Mouse (Mus musculus) liver, adult 2 months (tissue): ENCODE measurements around the gene Auts2.

ENCODE experiments used
- CTCF ChIP-seq: fragments of 200-500 bp; IDR thresholded peaks from 2 replicates; pipeline ENCODE4 v1.5.1; 2011; ENCODE audit warnings: low read depth, low read length, control low read depth
- POLR2A ChIP-seq: fragments of 200-500 bp; IDR thresholded peaks from 2 replicates; pipeline ENCODE4 v1.6.1; 2011; ENCODE audit warnings: low read length, control low read depth; ENCODE audit not compliant: insufficient read depth; ENCODE audit errors: extremely low read depth

DNA sequence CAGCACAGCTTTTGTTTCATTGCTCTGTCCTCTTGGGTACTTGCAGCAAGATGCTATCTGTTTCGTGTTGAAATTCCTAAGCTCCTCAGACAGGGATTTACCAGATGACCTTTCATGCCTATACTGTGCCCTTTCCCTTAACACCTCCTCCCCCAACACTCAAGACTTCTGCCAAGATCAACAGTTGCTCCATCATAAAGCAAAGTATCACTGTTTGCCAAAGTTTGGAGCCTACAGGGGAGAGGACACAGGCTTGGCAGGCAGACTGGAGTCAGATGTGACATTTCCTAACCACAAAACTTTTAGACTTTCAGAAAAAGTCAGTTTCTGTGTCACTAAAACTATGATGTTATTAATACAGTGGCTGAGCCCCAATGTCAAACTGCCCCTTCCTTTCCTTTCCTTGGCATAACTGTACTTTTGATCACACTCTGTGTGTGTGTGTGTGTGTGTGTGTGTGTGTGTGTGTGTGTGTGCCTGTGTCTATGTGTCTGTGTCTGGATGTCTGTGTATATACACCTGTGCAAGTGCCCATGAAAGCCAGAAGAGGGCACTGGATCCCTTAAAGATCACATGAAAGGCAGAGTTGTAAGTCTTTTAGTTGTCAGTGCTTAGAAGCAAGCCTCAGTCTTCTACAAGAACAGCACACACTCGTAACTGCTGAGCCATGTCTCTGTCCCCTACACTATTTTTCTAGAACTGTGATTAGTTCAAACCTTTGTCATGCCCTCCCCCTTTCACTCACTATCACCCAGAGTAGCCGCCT, 213.8 kb downstream of the Auts2 start:
- 0 out of 2 replicates have a peak, but pooled peaks have one; percentile 10 for TF ChIP-seq CTCF
- TF ChIP-seq POLR2A = no peak
